8 mouse cellular contexts compared by ENCODE assay signal in genomic region chr6:127769275-127770156, GRCm38 (mm10). TPM values are rescaled to one million over a fixed set of nuclear protein-coding genes. Genes with fewer than 3 reads are reported as not detected.
DNase-seq lines count a peak whose midpoint lies in the region; ATAC-seq and TF ChIP-seq lines count a peak whose summit lies in the region.

Gene Prmt8 (minus strand): TSS chr6:127769472.

- no peaks in the 10 kb centered on the region for H3K36me3 ChIP-seq in heart, embryonic 15.5 days
- H3K36me3 ChIP-seq in heart, adult 2 months (ENCODE audit: control insufficient read depth, insufficient read depth, low read length) = no peaks in the 10 kb centered on the region
- H3K36me3 ChIP-seq in hindbrain, embryonic 15.5 days = no peaks in the 10 kb centered on the region
- H3K36me3 ChIP-seq in liver, embryonic 13.5 days = no peaks in the 10 kb centered on the region
- no peaks in the 10 kb centered on the region for H3K36me3 ChIP-seq in stomach, embryonic 16.5 days (ENCODE audit: control insufficient read depth, insufficient read depth, low read length)

- H3K9ac ChIP-seq in heart, embryonic 15.5 days = no peak within 1 kb of the TSS
- H3K9ac ChIP-seq in heart, adult 2 months (ENCODE audit: low read depth, low read length) = no peak within 1 kb of the TSS
- H3K9ac ChIP-seq in hindbrain, embryonic 15.5 days = peak within 1 kb of the TSS; percentile 48
- no peak within 1 kb of the TSS for H3K9ac ChIP-seq in liver, embryonic 13.5 days
- H3K9ac ChIP-seq in stomach, embryonic 16.5 days (ENCODE audit: low read length) = no peak within 1 kb of the TSS

- no peak for DNase-seq in heart, adult 2 months
- peak; percentile 8 to 24 for DNase-seq in cerebellum, postnatal 36 days
- no peak for DNase-seq in liver, embryonic 13.5 days
- DNase-seq in thymus, postnatal 14 days = no peak
- no peak for DNase-seq in spleen, adult 18-20 months

- H3K4me3 ChIP-seq in heart, embryonic 15.5 days = peak within 1 kb of the TSS; percentile 46
- no peak within 1 kb of the TSS for H3K4me3 ChIP-seq in heart, adult 2 months
- peak within 1 kb of the TSS; percentile 58 for H3K4me3 ChIP-seq in hindbrain, embryonic 15.5 days
- H3K4me3 ChIP-seq in liver, embryonic 13.5 days (replicated peaks) = peak within 1 kb of the TSS; percentile 22
- H3K4me3 ChIP-seq in stomach, embryonic 16.5 days (replicated peaks; ENCODE audit: low read length) = peak within 1 kb of the TSS; percentile 34

- peaks cover 78% of the 10 kb centered on the region for H3K27me3 ChIP-seq in heart, embryonic 15.5 days
- peaks cover 10% of the 10 kb centered on the region for H3K27me3 ChIP-seq in heart, adult 2 months (ENCODE audit: control insufficient read depth, insufficient read depth, low read length)
- H3K27me3 ChIP-seq in hindbrain, embryonic 15.5 days = 0 out of 2 replicates have a peak, but pooled peaks cover 2% of the 10 kb centered on the region
- H3K27me3 ChIP-seq in liver, embryonic 13.5 days = peaks cover 85% of the 10 kb centered on the region
- H3K27me3 ChIP-seq in stomach, embryonic 16.5 days (ENCODE audit: control insufficient read depth, insufficient read depth, low read length) = peaks cover 72% of the 10 kb centered on the region

- H3K27ac ChIP-seq in heart, embryonic 15.5 days = no peak within 1 kb of the TSS
- no peak within 1 kb of the TSS for H3K27ac ChIP-seq in heart, adult 2 months
- H3K27ac ChIP-seq in hindbrain, embryonic 15.5 days (replicated peaks) = peak within 1 kb of the TSS; percentile 77
- H3K27ac ChIP-seq in liver, embryonic 13.5 days = no peak within 1 kb of the TSS
- H3K27ac ChIP-seq in stomach, embryonic 16.5 days (ENCODE audit: low read length) = no peak within 1 kb of the TSS

- H3K79me2 ChIP-seq in heart, adult 2 months (replicated peaks; ENCODE audit: control insufficient read depth, insufficient read depth, low read length) = no peaks in the 10 kb centered on the region

- TF ChIP-seq POLR2A in heart, adult 2 months (IDR thresholded peaks at IDR 0.05; ENCODE audit: insufficient read depth, low read depth, low read length) = no peak

- peaks cover 40% of the 10 kb centered on the region for H3K4me1 ChIP-seq in heart, embryonic 15.5 days (replicated peaks)
- H3K4me1 ChIP-seq in heart, adult 2 months (ENCODE audit: control insufficient read depth, insufficient read depth, low read length) = peaks cover 2% of the 10 kb centered on the region; the same call in 1 of the 2 replicates
- peaks cover 54% of the 10 kb centered on the region for H3K4me1 ChIP-seq in hindbrain, embryonic 15.5 days (replicated peaks)
- H3K4me1 ChIP-seq in liver, embryonic 13.5 days (replicated peaks) = no peaks in the 10 kb centered on the region; the same call in 1 of the 2 replicates
- no peaks in the 10 kb centered on the region for H3K4me1 ChIP-seq in stomach, embryonic 16.5 days (ENCODE audit: control insufficient read depth, insufficient read depth, low read length)

- peak within 1 kb of the TSS; percentile 83 for H3K4me2 ChIP-seq in heart, embryonic 15.5 days
- H3K4me2 ChIP-seq in hindbrain, embryonic 15.5 days = peak within 1 kb of the TSS; percentile 86
- peak within 1 kb of the TSS; percentile 38 for H3K4me2 ChIP-seq in liver, embryonic 13.5 days
- H3K4me2 ChIP-seq in stomach, embryonic 16.5 days (ENCODE audit: low read depth, low read length) = peak within 1 kb of the TSS; percentile 47

- no peak for TF ChIP-seq EP300 in heart, adult 2 months (IDR thresholded peaks at IDR 0.05; ENCODE audit: insufficient read depth, low read depth, low read length)

- no peak for ATAC-seq in heart, embryonic 15.5 days (replicated peaks; ENCODE audit: insufficient number of reproducible peaks, insufficient read depth, low FRiP score, low read depth)
- peak; percentile 57 for ATAC-seq in hindbrain, embryonic 15.5 days (ENCODE audit: low FRiP score, low read depth)
- ATAC-seq in liver, embryonic 13.5 days (ENCODE audit: low read depth) = no peak
- ATAC-seq in stomach, embryonic 16.5 days (ENCODE audit: insufficient read depth, low FRiP score) = no peak

- TF ChIP-seq CTCF in heart, adult 2 months (IDR thresholded peaks at IDR 0.05) = no peak

- no peaks in the 10 kb centered on the region for H3K9me3 ChIP-seq in heart, embryonic 15.5 days (replicated peaks)
- no peaks in the 10 kb centered on the region for H3K9me3 ChIP-seq in hindbrain, embryonic 15.5 days
- H3K9me3 ChIP-seq in liver, embryonic 13.5 days (replicated peaks) = no peaks in the 10 kb centered on the region
- H3K9me3 ChIP-seq in stomach, embryonic 16.5 days (replicated peaks; ENCODE audit: control insufficient read depth, low read length) = no peaks in the 10 kb centered on the region

- intact Hi-C loops in heart, adult 2 months (cut with DNase I) = no loop called here

- whole genome bisulfite sequencing in heart, embryonic 15.5 days = under 1% methylated on average over 40 of the region's 42 CpGs
- 3% methylated on average over 28 of the region's 42 CpGs for WGBS in heart, adult 2 months
- under 1% methylated on average over 33 of the region's 42 CpGs for WGBS in hindbrain, embryonic 15.5 days
- 3% methylated on average over 34 of the region's 42 CpGs for WGBS in liver, embryonic 13.5 days (ENCODE audit: insufficient replicate concordance)
- WGBS in stomach, embryonic 16.5 days = 1% methylated on average over 41 of the region's 42 CpGs

RNA-seq across cellular contexts. Expression of gene Prmt8, which starts in this region (rescaled TPM):
- polyA plus RNA-seq in heart, embryonic 15.5 days (2015; fragmentation: Nextera tagmentation; extraction: Ambion mirVana) = 0.10 and 0.28 TPM in 2 replicates
- total RNA-seq in heart, adult 2 months (2021) = not detected
- 0.06 TPM in 1 of 2 replicates, not detected in the other for polyA plus RNA-seq in heart, adult 2 months (2012; rRNA removed)
- 33.8 and 34.4 TPM in 2 replicates for polyA plus RNA-seq in hindbrain, embryonic 15.5 days (2015; fragmentation: Nextera tagmentation; extraction: Ambion mirVana)
- 0.05 TPM in 1 of 2 replicates, not detected in the other for polyA plus RNA-seq in liver, embryonic 13.5 days (2015; fragmentation: Nextera tagmentation; extraction: Ambion mirVana)
- polyA plus RNA-seq in stomach, embryonic 16.5 days (2015; fragmentation: Nextera tagmentation; extraction: Ambion mirVana) = 0.14 TPM in 1 of 2 replicates, not detected in the other

Comparison
In these comparisons a context has a peak if more than half of its experiments do, and no peak if none do; other contexts are left out.
1. RNA of gene Prmt8 (polyA plus RNA-seq): 33.8 to 34.4 TPM in hindbrain, embryonic 15.5 days; 0.10 to 0.28 TPM in heart, embryonic 15.5 days, 0.05 TPM in liver, embryonic 13.5 days, 0.14 TPM in stomach, embryonic 16.5 days and 0.06 TPM in heart, adult 2 months; every median in the first group is over 10 times any median in the second.
2. DNase-seq: peak in cerebellum, postnatal 36 days (2 of 2); none in heart, adult 2 months (0 of 2), liver, embryonic 13.5 days (single experiment), thymus, postnatal 14 days (single experiment) and spleen, adult 18-20 months (0 of 2).
3. Peak in every context shown above with its lines, with median percentiles within 50 percentile points of each other: H3K4me2 ChIP-seq.